In the genomic region with DNA sequence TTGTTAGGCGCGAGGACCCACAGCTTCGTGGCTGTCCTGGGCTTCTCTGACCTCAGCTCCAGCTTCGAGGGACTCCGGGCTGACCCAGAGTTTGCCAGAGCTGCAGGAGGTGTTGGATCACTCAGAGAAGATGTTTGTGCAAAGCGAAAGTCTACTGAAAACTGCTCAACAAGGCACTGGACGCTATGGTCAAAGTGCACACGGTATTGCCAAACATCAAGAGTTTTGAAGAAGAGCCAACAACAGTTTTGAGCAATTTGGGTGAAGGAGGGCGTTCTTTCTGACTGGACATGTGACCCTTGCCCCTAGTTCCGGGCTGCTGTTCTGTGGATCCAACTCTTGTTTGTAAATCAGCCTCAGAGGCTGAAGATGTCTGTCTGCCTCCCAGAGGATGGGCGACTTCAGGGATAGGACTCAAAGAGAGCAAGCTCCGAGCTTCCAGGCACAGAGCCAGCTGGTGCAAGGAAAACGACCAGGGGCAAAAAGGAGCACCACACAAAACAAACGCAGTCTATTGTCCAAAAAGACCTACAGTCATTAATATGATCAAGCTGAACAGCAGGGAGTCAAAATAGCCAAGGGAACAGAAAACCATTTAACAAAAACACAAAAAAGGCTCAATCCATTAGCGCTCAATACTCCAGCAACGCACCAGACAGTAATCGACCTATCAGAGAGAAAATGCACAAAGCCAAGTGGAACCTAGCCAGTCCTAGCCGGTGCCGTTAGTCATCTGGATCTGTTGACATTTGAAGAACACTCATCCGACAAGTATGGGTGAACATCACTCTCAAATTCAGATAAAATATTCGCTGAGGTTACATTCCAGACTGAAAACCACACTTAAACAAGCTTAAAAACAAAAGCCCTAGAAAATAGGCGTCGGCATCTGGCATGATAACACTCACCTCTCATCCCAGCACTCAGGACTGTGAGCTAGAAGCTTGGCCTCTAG, we compare ENCODE assay signal across 8 mouse cellular contexts. TPM values are rescaled to one million over a fixed set of nuclear protein-coding genes. Genes with fewer than 3 reads are reported as not detected.
DNase-seq lines count a peak whose midpoint lies in the region; ATAC-seq and TF ChIP-seq lines count a peak whose summit lies in the region.

No protein-coding gene starts in this region.

- intact Hi-C loops in heart, postnatal 36 days (cut with DNase I) = loop anchor here (5.0 kb wide), 1 partner anchor 47 kb away; no protein-coding TSS in a partner anchor

- no peaks in the 10 kb centered on the region for H3K4me1 ChIP-seq in ES-Bruce4 (ENCODE audit: control insufficient read depth, insufficient read depth, low read length)
- peaks cover 20% of the 10 kb centered on the region for H3K4me1 ChIP-seq in liver, embryonic 13.5 days (replicated peaks)

- H3K4me3 ChIP-seq in ES-Bruce4 (ENCODE audit: low read depth, low read length) = 0 out of 2 replicates have a peak overlapping the region, but pooled peaks have one; percentile 2
- H3K4me3 ChIP-seq in liver, embryonic 13.5 days (replicated peaks) = peak overlapping the region; percentile 26; the same call in 1 of the 2 replicates

- ATAC-seq in liver, embryonic 13.5 days (ENCODE audit: low read depth) = peak; percentile 16; the same call in 1 of the 2 replicates

- TF ChIP-seq POLR2A in ES-Bruce4 (IDR thresholded peaks at IDR 0.05; ENCODE audit: insufficient read depth, low read length) = no peak

- no peaks in the 10 kb centered on the region for H3K9me3 ChIP-seq in ES-Bruce4 (replicated peaks; ENCODE audit: control insufficient read depth, insufficient read depth, low read length, poor library complexity, severe bottlenecking)
- H3K9me3 ChIP-seq in liver, embryonic 13.5 days (replicated peaks) = no peaks in the 10 kb centered on the region

- 65% methylated on average over 23 of the region's 23 CpGs for WGBS in liver, embryonic 13.5 days (ENCODE audit: insufficient replicate concordance)

- H3K4me2 ChIP-seq in liver, embryonic 13.5 days = peak overlapping the region; percentile 15

- peak; percentile 21 for DNase-seq in gastrocnemius, postnatal 10 days
- no peak for DNase-seq in gastrocnemius, postnatal 4 days (ENCODE audit: low spot score in 2 of 2)
- DNase-seq in cerebellum, adult 18-20 months = peak; percentile 42 to 47
- peak; percentile 31 to 38 for DNase-seq in heart, postnatal 36 days
- no peak for DNase-seq in liver, embryonic 13.5 days
- DNase-seq in frontal cortex, postnatal 36 days (ENCODE audit: low spot score in 2 of 2) = no peak
- no peak for DNase-seq in spleen, postnatal 14 days (ENCODE audit: low spot score in 2 of 2)

- no peak overlapping the region for H3K9ac ChIP-seq in ES-Bruce4 (ENCODE audit: low read depth, poor library complexity, severe bottlenecking)
- H3K9ac ChIP-seq in liver, embryonic 13.5 days = peak overlapping the region; percentile 14; the same call in 1 of the 2 replicates

- no peak overlapping the region for H3K27ac ChIP-seq in ES-Bruce4 (ENCODE audit: insufficient read depth, low read length)
- H3K27ac ChIP-seq in liver, embryonic 13.5 days = peak overlapping the region; percentile 79

- TF ChIP-seq EP300 in ES-Bruce4 (IDR thresholded peaks at IDR 0.05; ENCODE audit: insufficient read depth, low read depth, low read length) = no peak

- H3K27me3 ChIP-seq in ES-Bruce4 (ENCODE audit: control insufficient read depth, insufficient read depth, low read length, poor library complexity, severe bottlenecking) = no peaks in the 10 kb centered on the region
- no peaks in the 10 kb centered on the region; the same call in 1 of the 2 replicates for H3K27me3 ChIP-seq in liver, embryonic 13.5 days

- TF ChIP-seq CTCF in ES-Bruce4 (IDR thresholded peaks at IDR 0.05; ENCODE audit: low read depth, low read length) = no peak

- H3K36me3 ChIP-seq in ES-Bruce4 (ENCODE audit: control insufficient read depth, insufficient read depth, low read length, poor library complexity, severe bottlenecking) = peaks cover 4% of the 10 kb centered on the region; the same call in 1 of the 2 replicates
- peaks cover 16% of the 10 kb centered on the region for H3K36me3 ChIP-seq in liver, embryonic 13.5 days

RNA-seq across cellular contexts. Expression of a gene that starts 55.8 kb away (rescaled TPM):
- total RNA-seq in gastrocnemius, postnatal 10 days (2021) = 10 to 100 TPM; 30.4 to 32.3 TPM
- 10 to 100 TPM; 15.7 to 21.9 TPM for total RNA-seq in gastrocnemius, postnatal 4 days (2021)
- polyA plus RNA-seq in ES-Bruce4 (2011; ENCODE audit: insufficient read depth, insufficient read length, low read depth, missing spikeins) = 3.7 and 4.3 TPM in 2 replicates
- 10 to 100 TPM; 77.6 to 93.0 TPM for total RNA-seq in heart, postnatal 36 days (2021)
- 1.7 and 1.9 TPM in 2 replicates for polyA plus RNA-seq in liver, embryonic 13.5 days (2015; fragmentation: Nextera tagmentation; extraction: Ambion mirVana)

RNA-seq across cellular contexts. Expression of a gene that starts 56.9 kb away (rescaled TPM):
- total RNA-seq in gastrocnemius, postnatal 10 days (2021) = 10 to 100 TPM; 56.7 to 66.6 TPM
- 10 to 100 TPM; 54.7 to 59.5 TPM for total RNA-seq in gastrocnemius, postnatal 4 days (2021)
- polyA plus RNA-seq in ES-Bruce4 (2011; ENCODE audit: insufficient read depth, insufficient read length, low read depth, missing spikeins) = 174 and 194 TPM in 2 replicates
- 10 to 100 TPM; 76.8 to 88.5 TPM for total RNA-seq in heart, postnatal 36 days (2021)
- 147 and 159 TPM in 2 replicates for polyA plus RNA-seq in liver, embryonic 13.5 days (2015; fragmentation: Nextera tagmentation; extraction: Ambion mirVana)

Comparison
In these comparisons a context has a peak if more than half of its experiments do, and no peak if none do; other contexts are left out.
1. DNase-seq: peak in gastrocnemius, postnatal 10 days (single experiment), cerebellum, adult 18-20 months (2 of 2) and heart, postnatal 36 days (2 of 2); none in gastrocnemius, postnatal 4 days (0 of 2), liver, embryonic 13.5 days (single experiment), frontal cortex, postnatal 36 days (0 of 2) and spleen, postnatal 14 days (0 of 2).